Mouse (Mus musculus) intestine, embryonic 16.5 days (tissue): Measurements from ENCODE around the gene Spta1. TPM values are rescaled to one million over a fixed set of nuclear protein-coding genes. Genes with fewer than 3 reads are reported as not detected.

ENCODE experiments used
- ATAC-seq: fragments of 200-750 bp; cut with Nextera tagmentation; 2 replicates; pipeline ENCODE4 v1.8.0; 2017; ENCODE audit warnings: moderate TSS enrichment, moderate library complexity
- H3K27ac ChIP-seq: fragments of 300-500 bp; sonication (generic); 2 replicates; pipeline ENCODE4 v1.5.1; 2014; ENCODE audit warnings: mild to moderate bottlenecking, low read length
- H3K27me3 ChIP-seq: fragments of 300-500 bp; sonication (generic); replicated peaks from 2 replicates; pipeline ENCODE4 v1.6.1; 2014; ENCODE audit warnings: low read length, control low read depth, mixed read lengths; ENCODE audit not compliant: control insufficient read depth, insufficient read depth
- H3K36me3 ChIP-seq: fragments of 300-500 bp; sonication (generic); 2 replicates; pipeline ENCODE4 v1.6.1; 2014; ENCODE audit warnings: low read length, control low read depth; ENCODE audit not compliant: control insufficient read depth, insufficient read depth
- H3K4me1 ChIP-seq: fragments of 300-500 bp; sonication (generic); 2 replicates; pipeline ENCODE4 v1.6.1; 2014; ENCODE audit warnings: low read length, control low read depth, mixed read lengths; ENCODE audit not compliant: control insufficient read depth, insufficient read depth
- H3K4me2 ChIP-seq: fragments of 300-500 bp; sonication (generic); 2 replicates; pipeline ENCODE4 v1.6.1; 2014; ENCODE audit warnings: low read depth, low read length, control low read depth
- H3K4me3 ChIP-seq: fragments of 300-500 bp; sonication (generic); 2 replicates; pipeline ENCODE4 v1.5.1; 2014; ENCODE audit warnings: mild to moderate bottlenecking, low read length
- H3K9ac ChIP-seq: fragments of 300-500 bp; sonication (generic); 2 replicates; pipeline ENCODE4 v1.6.1; 2014; ENCODE audit warnings: low read depth, low read length
- H3K9me3 ChIP-seq: fragments of 300-500 bp; sonication (generic); 2 replicates; pipeline ENCODE4 v1.6.1; 2016; ENCODE audit warnings: low read length, control low read depth; ENCODE audit not compliant: control insufficient read depth
- WGBS: fragments of 180-500 bp; shearing (Covaris S2); extraction: QIAGEN DNeasy Blood & Tissue Kit; methylation state at CpG from one replicate; pipeline ENCODE4 v1.1.7; 2014; 5-methylcytosine and 5-hydroxymethylcytosine counted together
- polyA plus RNA-seq: library from polyadenylated mRNA; unstranded; fragments of >200 nt; fragmentation: Nextera tagmentation; extraction: Ambion mirVana; gene quantifications from 2 replicates; pipeline ENCODE4 v1.2.1, GENCODE M21; 2015

The Spta1 gene
- polyA plus RNA-seq, 1 experiment from 2014 or later = 0.65 TPM

DNA sequence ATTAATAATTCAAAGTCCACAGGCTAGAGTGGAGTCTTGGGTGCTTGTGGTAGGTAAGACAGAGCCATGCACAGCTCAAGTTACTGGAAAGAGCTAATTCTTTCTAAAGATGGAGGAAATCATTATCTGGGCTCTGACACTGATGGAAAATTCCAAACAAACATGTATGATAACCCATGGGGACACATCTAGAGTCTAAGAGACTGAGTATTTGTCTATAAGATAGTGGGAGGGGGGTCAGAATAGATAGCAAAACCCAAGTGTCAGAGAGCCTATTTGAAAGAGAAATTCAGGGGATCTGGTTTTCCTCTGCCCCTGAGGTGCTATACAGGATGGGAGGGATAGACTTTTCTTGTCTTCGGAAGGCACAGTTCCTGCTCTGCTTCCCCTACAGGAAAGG is 73.5 kb downstream of the Spta1 start:
- no peak for ATAC-seq
- Histone ChIP-seq H3K36me3 (no peaks in the 10 kb centered on the region), H3K27me3 (no peaks in the 10 kb centered on the region), H3K4me2 (no peak overlapping the region), H3K4me3 (no peak overlapping the region), H3K4me1 (no peaks in the 10 kb centered on the region), H3K9me3 (no peaks in the 10 kb centered on the region), H3K9ac (no peak overlapping the region), H3K27ac (no peak overlapping the region)
- WGBS = 68% methylated on average over 1 of the region's 1 CpGs

DNA sequence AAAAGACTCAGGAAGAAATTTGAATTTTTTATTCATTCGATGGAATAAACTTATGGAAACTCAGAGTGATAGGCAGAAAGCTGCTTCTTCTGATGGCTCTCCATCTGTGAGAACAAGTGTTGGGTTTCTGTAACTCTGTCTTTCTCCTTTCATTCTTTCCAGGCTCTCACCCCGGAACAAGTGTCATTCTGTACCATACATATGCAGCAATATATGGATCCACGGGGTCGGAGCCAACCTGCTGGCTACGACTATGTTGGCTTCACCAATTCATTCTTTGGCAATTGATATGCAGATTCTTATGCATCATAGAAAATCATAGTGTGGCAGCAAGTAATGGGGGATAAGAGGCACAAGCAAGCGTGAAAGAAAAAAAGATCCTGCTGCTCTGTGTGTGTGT is 74.6 kb downstream of the Spta1 start:
- Histone ChIP-seq H3K4me3 (no peak overlapping the region), H3K27ac (no peak overlapping the region), H3K27me3 (no peaks in the 10 kb centered on the region), H3K9me3 (no peaks in the 10 kb centered on the region), H3K4me2 (no peak overlapping the region), H3K4me1 (no peaks in the 10 kb centered on the region), H3K36me3 (no peaks in the 10 kb centered on the region), H3K9ac (no peak overlapping the region)
- WGBS = 93% methylated on average over 6 of the region's 6 CpGs
- ATAC-seq = no peak

DNA sequence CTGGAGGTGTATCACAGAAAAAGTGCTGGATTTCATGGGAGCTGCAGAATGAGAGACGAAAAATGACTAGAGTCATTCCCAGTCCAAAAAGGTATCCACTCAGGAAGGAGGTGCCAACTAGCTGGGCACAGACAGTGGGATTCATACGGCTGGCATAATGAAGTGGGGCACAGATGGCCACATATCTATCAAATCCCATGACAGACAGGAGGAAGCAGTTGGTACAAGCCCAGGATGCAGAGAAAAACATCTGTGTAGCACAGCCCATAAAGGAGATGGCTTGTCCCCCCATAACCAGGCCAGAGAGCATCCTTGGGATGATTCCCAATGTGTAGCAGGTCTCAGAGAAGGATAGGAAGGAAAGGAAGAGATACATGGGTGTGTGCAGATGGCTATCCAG is 77.8 kb downstream of the Spta1 start:
- Histone ChIP-seq H3K4me3 (no peak overlapping the region), H3K36me3 (no peaks in the 10 kb centered on the region), H3K27ac (no peak overlapping the region), H3K9ac (no peak overlapping the region), H3K9me3 (no peaks in the 10 kb centered on the region), H3K4me1 (no peaks in the 10 kb centered on the region), H3K4me2 (no peak overlapping the region), H3K27me3 (no peaks in the 10 kb centered on the region)
- 86% methylated on average over 2 of the region's 2 CpGs for WGBS
- ATAC-seq = no peak

DNA sequence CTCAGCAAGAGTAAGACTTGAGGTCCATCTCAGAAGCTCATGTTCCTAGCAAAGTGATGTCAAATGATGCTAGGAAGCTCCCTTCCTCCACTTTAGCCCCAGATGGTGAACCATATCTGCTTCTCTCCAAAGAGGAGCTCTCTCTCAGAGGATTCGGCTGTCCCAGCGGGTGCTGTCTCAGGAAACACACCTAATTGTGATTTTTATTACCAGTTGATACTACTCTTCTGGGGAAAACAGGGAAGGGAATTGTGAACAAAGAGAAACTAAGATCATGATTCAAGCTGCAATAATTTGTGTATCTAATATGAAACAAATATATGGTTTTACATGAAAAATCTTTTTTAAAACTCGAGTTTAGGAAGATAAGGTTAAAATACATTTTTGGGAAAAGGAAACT is 79.4 kb downstream of the Spta1 start, which contains the start of gene Olfr419:
TSS of gene Olfr419 (minus strand) at position 101 of the 400 bp plus-strand sequence.
- no peaks in the 10 kb centered on the region for H3K27me3 ChIP-seq
- H3K4me1 ChIP-seq = no peaks in the 10 kb centered on the region
- no peak within 1 kb of the TSS for H3K4me2 ChIP-seq
- no peak within 1 kb of the TSS for H3K4me3 ChIP-seq
- no peaks in the 10 kb centered on the region for H3K9me3 ChIP-seq
- no peaks in the 10 kb centered on the region for H3K36me3 ChIP-seq
- 82% methylated on average over 3 of the region's 3 CpGs for WGBS
- H3K27ac ChIP-seq = no peak within 1 kb of the TSS
- no peak within 1 kb of the TSS for H3K9ac ChIP-seq
- no peak for ATAC-seq

DNA sequence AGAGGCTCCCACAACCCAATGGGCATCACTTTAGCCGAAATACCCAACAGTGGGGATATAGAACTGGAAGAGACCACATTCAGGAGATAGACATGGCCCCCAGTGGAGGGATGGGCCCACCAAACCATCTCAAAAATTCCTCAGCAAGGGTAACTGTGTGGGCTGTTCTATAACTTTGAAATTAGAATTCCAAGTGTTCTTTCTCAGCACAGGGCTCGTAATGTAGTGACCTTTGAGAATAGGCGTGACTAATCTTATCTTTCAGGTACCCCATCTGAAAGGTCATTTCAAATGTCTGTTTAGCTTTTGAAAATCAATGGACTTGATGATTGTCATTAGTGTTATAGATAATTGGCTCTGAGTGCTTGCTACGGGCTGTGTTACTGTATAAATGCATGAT is 95.2 kb downstream of the Spta1 start:
- H3K36me3 ChIP-seq = no peaks in the 10 kb centered on the region
- 72% methylated on average over 4 of the region's 4 CpGs for WGBS
- H3K9ac ChIP-seq = no peak overlapping the region
- H3K27ac ChIP-seq = no peak overlapping the region
- ATAC-seq = peak; percentile 55; the same call in 1 of the 2 replicates
- no peaks in the 10 kb centered on the region for H3K9me3 ChIP-seq
- H3K4me2 ChIP-seq = no peak overlapping the region
- no peaks in the 10 kb centered on the region for H3K27me3 ChIP-seq
- no peak overlapping the region for H3K4me3 ChIP-seq
- H3K4me1 ChIP-seq = 0 out of 2 replicates have a peak, but pooled peaks cover 2% of the 10 kb centered on the region

DNA sequence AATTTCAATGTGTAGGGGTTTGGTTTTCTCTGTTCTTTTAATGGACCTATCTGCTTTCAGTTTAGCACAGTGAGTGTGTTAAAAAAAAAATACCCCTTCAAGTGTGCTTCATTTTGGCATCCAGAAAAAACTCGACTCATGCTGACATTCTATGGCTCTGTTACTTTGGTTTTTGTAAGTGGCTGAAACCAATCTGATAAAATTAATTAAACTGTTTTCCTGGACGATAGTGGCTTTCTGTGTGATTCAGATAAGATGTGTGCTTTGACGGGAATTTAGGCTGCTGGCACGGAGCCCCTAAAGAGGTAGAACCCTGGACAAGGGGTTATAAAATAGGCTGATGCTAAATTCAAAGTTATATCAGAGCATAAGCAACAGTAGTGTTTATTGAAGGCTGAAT is 96.6 kb downstream of the Spta1 start:
- ATAC-seq = no peak
- Histone ChIP-seq H3K4me3 (no peak overlapping the region), H3K27ac (no peak overlapping the region), H3K36me3 (no peaks in the 10 kb centered on the region), H3K9me3 (no peaks in the 10 kb centered on the region), H3K9ac (no peak overlapping the region), H3K4me1 (0 out of 2 replicates have a peak, but pooled peaks cover 2% of the 10 kb centered on the region), H3K27me3 (no peaks in the 10 kb centered on the region), H3K4me2 (no peak overlapping the region)
- WGBS = 71% methylated on average over 4 of the region's 4 CpGs

DNA sequence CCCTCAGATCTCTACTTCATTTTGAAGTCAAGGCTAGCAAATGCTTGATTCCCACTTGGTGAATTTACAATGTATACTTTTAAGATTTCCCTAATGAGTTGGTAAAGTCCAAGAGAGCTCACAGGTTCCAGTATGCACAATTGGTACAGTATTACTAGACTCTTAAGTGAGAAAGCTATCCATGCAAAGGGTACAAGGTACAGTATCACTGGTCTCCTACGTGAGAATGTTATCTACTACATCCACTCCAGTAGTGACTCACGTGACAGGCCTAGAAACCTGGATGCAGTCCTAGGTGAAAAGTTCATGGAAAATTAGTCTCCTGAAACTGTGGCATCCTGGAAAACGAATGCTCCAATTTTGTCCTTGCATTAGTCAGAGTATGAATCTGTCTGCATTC is 98.1 kb downstream of the Spta1 start:
- Histone ChIP-seq H3K27ac (no peak overlapping the region), H3K4me2 (no peak overlapping the region), H3K4me3 (no peak overlapping the region), H3K27me3 (no peaks in the 10 kb centered on the region), H3K9ac (no peak overlapping the region), H3K9me3 (no peaks in the 10 kb centered on the region), H3K4me1 (0 out of 2 replicates have a peak, but pooled peaks cover 2% of the 10 kb centered on the region), H3K36me3 (no peaks in the 10 kb centered on the region)
- ATAC-seq = peak; percentile 66
- WGBS = 67% methylated on average over 3 of the region's 3 CpGs

Other genes starting within 250 kb of the Spta1 start
- 3.2 and 3.3 TPM in 2 replicates for gene Mndal, start 230.3 kb upstream of the Spta1 start, polyA plus RNA-seq
- gene Ifi203, start 230.1 kb upstream of the Spta1 start, polyA plus RNA-seq = 1.4 and 2.2 TPM in 2 replicates
- gene Ifi202b, start 190.0 kb upstream of the Spta1 start, polyA plus RNA-seq = not detected in 2 replicates
- 1.6 and 1.7 TPM in 2 replicates for gene Ifi205, start 141.0 kb upstream of the Spta1 start, polyA plus RNA-seq
- gene Olfr433, start 132.1 kb upstream of the Spta1 start, polyA plus RNA-seq = 0.05 TPM in 1 of 2 replicates, not detected in the other
- not detected in 2 replicates for gene Olfr432, start 123.6 kb upstream of the Spta1 start, polyA plus RNA-seq
- gene Olfr430, start 106.2 kb upstream of the Spta1 start, polyA plus RNA-seq = not detected in 2 replicates
- not detected in 2 replicates for gene Olfr429, start 88.4 kb upstream of the Spta1 start, polyA plus RNA-seq
- gene Olfr427, start 75.9 kb upstream of the Spta1 start, polyA plus RNA-seq = not detected in 2 replicates
- not detected in 2 replicates for gene Olfr231, start 51.6 kb upstream of the Spta1 start, polyA plus RNA-seq
- not detected in 2 replicates for gene Olfr424, start 41.3 kb upstream of the Spta1 start, polyA plus RNA-seq
- not detected in 2 replicates for gene Olfr420, start 17.1 kb upstream of the Spta1 start, polyA plus RNA-seq
- gene Olfr419, start 79.3 kb downstream of the Spta1 start, polyA plus RNA-seq = not detected in 2 replicates
- 17.3 and 26.7 TPM in 2 replicates for gene Mptx1, start 157.7 kb downstream of the Spta1 start, polyA plus RNA-seq
- gene Olfr417, start 192.3 kb downstream of the Spta1 start, polyA plus RNA-seq = not detected in 2 replicates
- not detected in 2 replicates for gene Olfr248, start 218.3 kb downstream of the Spta1 start, polyA plus RNA-seq